Mouse (Mus musculus): ENCODE data around the gene Mettl21a.
"Not testable (repeated sequence)": the region's sequence is repeated elsewhere in the genome, so short reads cannot be mapped to it uniquely, and the experiment has no call there.

The Mettl21a gene

GRCm38 (mm10) chr1:64616881-64617714, at the start of gene Mettl21a:
Mettl21a (minus strand) TSS chr1:64617242.
- in situ Hi-C loops (cut with MboI; ENCODE audit: low sequenced_read_pairs) = no loop called here

- in situ Hi-C loops (cut with MboI; ENCODE audit: low sequenced_read_pairs) = no loop called here
Measured at GRCm38 (mm10) chr1:64658876-64659275, 41.8 kb upstream of the Mettl21a start.

GRCm38 (mm10) chr1:64656423-64657129, 39.5 kb upstream of the Mettl21a start:
- in situ Hi-C loops (cut with MboI; ENCODE audit: low sequenced_read_pairs) = no loop called here

- in situ Hi-C loops (cut with MboI; ENCODE audit: low sequenced_read_pairs) = no loop called here
Measured at GRCm38 (mm10) chr1:64655415-64655814, 38.4 kb upstream of the Mettl21a start.

GRCm38 (mm10) chr1:64653701-64654100, 36.7 kb upstream of the Mettl21a start:
- in situ Hi-C loops (cut with MboI; ENCODE audit: low sequenced_read_pairs) = no loop called here

- in situ Hi-C loops (cut with MboI; ENCODE audit: low sequenced_read_pairs) = no loop called here
Measured at GRCm38 (mm10) chr1:64649362-64650124, 32.5 kb upstream of the Mettl21a start.

GRCm38 (mm10) chr1:64644513-64644912, 27.5 kb upstream of the Mettl21a start:
- in situ Hi-C loops (cut with MboI; ENCODE audit: low sequenced_read_pairs) = no loop called here

GRCm38 (mm10) chr1:64642541-64642940, 25.5 kb upstream of the Mettl21a start:
- in situ Hi-C loops (cut with MboI; ENCODE audit: low sequenced_read_pairs) = not testable (repeated sequence)

GRCm38 (mm10) chr1:64641069-64641468, 24.0 kb upstream of the Mettl21a start:
- in situ Hi-C loops (cut with MboI; ENCODE audit: low sequenced_read_pairs) = no loop called here

- in situ Hi-C loops (cut with MboI; ENCODE audit: low sequenced_read_pairs) = no loop called here
Measured at GRCm38 (mm10) chr1:64639279-64639678, 22.2 kb upstream of the Mettl21a start.

- in situ Hi-C loops (cut with MboI; ENCODE audit: low sequenced_read_pairs) = no loop called here
Measured at GRCm38 (mm10) chr1:64635624-64636023, 18.6 kb upstream of the Mettl21a start.

GRCm38 (mm10) chr1:64633237-64633636, 16.2 kb upstream of the Mettl21a start:
- in situ Hi-C loops (cut with MboI; ENCODE audit: low sequenced_read_pairs) = no loop called here

GRCm38 (mm10) chr1:64631526-64631925, 14.5 kb upstream of the Mettl21a start:
- in situ Hi-C loops (cut with MboI; ENCODE audit: low sequenced_read_pairs) = no loop called here

- in situ Hi-C loops (cut with MboI; ENCODE audit: low sequenced_read_pairs) = no loop called here
Measured at GRCm38 (mm10) chr1:64625214-64625613, 8.2 kb upstream of the Mettl21a start.

- in situ Hi-C loops (cut with MboI; ENCODE audit: low sequenced_read_pairs) = no loop called here
Measured at GRCm38 (mm10) chr1:64623558-64624435, 6.8 kb upstream of the Mettl21a start.

GRCm38 (mm10) chr1:64621116-64621515, 4.1 kb upstream of the Mettl21a start:
- in situ Hi-C loops (cut with MboI; ENCODE audit: low sequenced_read_pairs) = no loop called here

GRCm38 (mm10) chr1:64618226-64618625, 1.2 kb upstream of the Mettl21a start:
- in situ Hi-C loops (cut with MboI; ENCODE audit: low sequenced_read_pairs) = no loop called here

GRCm38 (mm10) chr1:64617715-64617984, 608 bp upstream of the Mettl21a start:
- in situ Hi-C loops (cut with MboI; ENCODE audit: low sequenced_read_pairs) = no loop called here

- in situ Hi-C loops (cut with MboI; ENCODE audit: low sequenced_read_pairs) = no loop called here
Measured at GRCm38 (mm10) chr1:64616531-64616880, 536 bp downstream of the Mettl21a start.

- in situ Hi-C loops (cut with MboI; ENCODE audit: low sequenced_read_pairs) = no loop called here
Measured at GRCm38 (mm10) chr1:64616076-64616475, 966 bp downstream of the Mettl21a start.

GRCm38 (mm10) chr1:64615531-64615991, 1.5 kb downstream of the Mettl21a start:
- in situ Hi-C loops (cut with MboI; ENCODE audit: low sequenced_read_pairs) = no loop called here

Measured in CH12F3 (cell line).